Mouse (Mus musculus) forebrain, embryonic 13.5 days (tissue): ENCODE results near the gene Sytl4. TPM values are rescaled to one million over a fixed set of nuclear protein-coding genes. Genes with fewer than 3 reads are reported as not detected.

ENCODE experiments used
- ATAC-seq: fragments of 200-750 bp; cut with Nextera tagmentation; 2 replicates; pipeline ENCODE4 v1.8.0; 2017
- H3K27ac ChIP-seq: fragments of 300-500 bp; sonication (generic); 2 replicates; pipeline ENCODE4 v1.5.1; 2015; ENCODE audit warnings: inconsistent platforms, mild to moderate bottlenecking, moderate library complexity
- H3K27me3 ChIP-seq: fragments of 300-500 bp; sonication (generic); 2 replicates; pipeline ENCODE4 v1.6.1; 2015; ENCODE audit warnings: mild to moderate bottlenecking, inconsistent platforms
- H3K36me3 ChIP-seq: fragments of 300-500 bp; sonication (generic); 2 replicates; pipeline ENCODE4 v1.6.1; 2015; ENCODE audit warnings: mild to moderate bottlenecking, inconsistent platforms; ENCODE audit not compliant: poor library complexity, severe bottlenecking
- H3K4me1 ChIP-seq: fragments of 300-500 bp; sonication (generic); 2 replicates; pipeline ENCODE4 v1.6.1; 2015; ENCODE audit warnings: inconsistent platforms
- H3K4me2 ChIP-seq: fragments of 300-500 bp; sonication (generic); 2 replicates; pipeline ENCODE4 v1.6.1; 2015; ENCODE audit warnings: inconsistent platforms, mild to moderate bottlenecking, moderate library complexity
- H3K4me3 ChIP-seq: fragments of 300-500 bp; sonication (generic); 2 replicates; pipeline ENCODE4 v1.5.1; 2015; ENCODE audit warnings: mild to moderate bottlenecking, inconsistent platforms
- H3K9ac ChIP-seq: fragments of 300-500 bp; sonication (generic); 2 replicates; pipeline ENCODE4 v1.6.1; 2015; ENCODE audit warnings: mild to moderate bottlenecking, inconsistent platforms
- H3K9me3 ChIP-seq: fragments of 300-500 bp; sonication (generic); replicated peaks from 2 replicates; pipeline ENCODE4 v1.6.1; 2016; ENCODE audit warnings: inconsistent platforms
- WGBS: fragments of 180-500 bp; shearing (Covaris S2); methylation state at CpG from one replicate; pipeline ENCODE4 v1.1.7; 2015; 5-methylcytosine and 5-hydroxymethylcytosine counted together
- polyA plus RNA-seq: library from polyadenylated mRNA; unstranded; fragments of >200 nt; fragmentation: Nextera tagmentation; extraction: Ambion mirVana; gene quantifications from 2 replicates; pipeline ENCODE4 v1.2.1, GENCODE M21; 2015

Gene Sytl4
- polyA plus RNA-seq, 1 experiment from 2014 or later, result 0.79 TPM

DNA sequence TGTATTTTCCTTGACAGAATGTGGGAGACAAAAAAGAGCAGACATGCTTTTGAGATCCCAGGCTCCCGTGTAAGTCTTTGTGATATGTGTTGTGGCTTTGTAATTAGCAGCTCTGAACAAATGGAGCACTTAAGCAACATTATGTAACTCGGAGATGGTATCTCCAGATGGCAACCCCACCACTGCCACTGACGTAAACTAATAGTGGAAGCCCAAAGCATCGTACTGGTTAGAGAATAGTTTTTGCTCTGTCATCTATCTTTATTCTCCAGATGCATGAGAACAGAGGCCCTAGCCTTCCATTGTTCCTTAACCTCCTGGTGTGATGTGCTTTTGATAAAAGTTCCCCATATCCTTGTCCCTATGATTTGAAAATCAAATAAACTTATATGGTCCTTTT lies 60.4 kb downstream of the Sytl4 start:
- Histone ChIP-seq H3K4me2 (no peak overlapping the region), H3K27me3 (no peaks in the 10 kb centered on the region), H3K27ac (no peak overlapping the region), H3K4me1 (no peaks in the 10 kb centered on the region), H3K9me3 (no peaks in the 10 kb centered on the region), H3K36me3 (no peaks in the 10 kb centered on the region), H3K4me3 (no peak overlapping the region), H3K9ac (no peak overlapping the region)
- 64% methylated on average over 4 of the region's 4 CpGs for WGBS
- ATAC-seq, result no peak

DNA sequence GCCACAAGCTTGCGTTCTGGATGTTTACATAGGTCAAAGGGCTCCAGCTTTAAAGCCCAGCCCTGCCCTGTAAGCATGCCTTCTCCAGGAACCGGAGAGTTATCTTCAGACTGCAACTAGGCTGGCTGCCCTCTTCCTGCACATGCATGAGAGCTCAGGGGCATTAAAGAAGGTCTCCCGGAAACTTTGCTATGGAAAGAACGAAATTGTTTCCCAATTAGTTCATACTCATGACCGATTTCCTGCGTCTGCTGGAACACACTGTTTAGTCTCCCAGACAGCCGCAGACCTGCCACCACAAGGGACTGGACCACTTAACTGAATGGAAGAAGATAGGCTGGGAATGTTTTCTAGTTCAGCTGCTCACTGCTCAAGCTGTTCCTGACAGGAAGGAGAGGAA lies 67.4 kb downstream of the Sytl4 start:
- Histone ChIP-seq H3K4me1 (no peaks in the 10 kb centered on the region), H3K36me3 (no peaks in the 10 kb centered on the region), H3K9ac (no peak overlapping the region), H3K27ac (no peak overlapping the region), H3K4me2 (no peak overlapping the region), H3K4me3 (no peak overlapping the region), H3K9me3 (no peaks in the 10 kb centered on the region), H3K27me3 (no peaks in the 10 kb centered on the region)
- 69% methylated on average over 7 of the region's 7 CpGs for WGBS
- ATAC-seq, result no peak

DNA sequence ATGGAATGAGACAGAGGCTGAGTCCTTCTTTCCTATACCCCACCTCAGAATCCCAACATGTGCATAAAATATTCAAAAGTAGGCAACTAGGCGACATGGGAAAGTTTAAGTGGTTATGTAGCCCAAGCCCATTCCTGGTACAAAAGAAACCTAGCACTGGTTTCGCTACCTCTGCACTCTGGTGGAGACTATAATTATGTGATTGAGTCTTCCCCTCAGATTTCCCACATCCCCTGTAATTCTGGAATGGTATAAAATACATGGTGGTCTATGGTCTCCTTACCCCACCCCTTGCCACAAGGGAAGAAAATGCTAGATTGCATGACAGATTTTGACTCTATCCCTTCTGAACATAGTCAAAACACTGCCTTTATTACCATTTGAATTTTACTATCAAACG lies 68.6 kb downstream of the Sytl4 start:
- no peak overlapping the region for H3K9ac ChIP-seq
- 88% methylated on average over 3 of the region's 3 CpGs for WGBS
- H3K27ac ChIP-seq, result no peak overlapping the region
- H3K4me3 ChIP-seq, result no peak overlapping the region
- no peaks in the 10 kb centered on the region for H3K9me3 ChIP-seq
- no peak for ATAC-seq
- H3K4me1 ChIP-seq, result no peaks in the 10 kb centered on the region
- no peak overlapping the region for H3K4me2 ChIP-seq
- no peaks in the 10 kb centered on the region for H3K27me3 ChIP-seq
- H3K36me3 ChIP-seq, result no peaks in the 10 kb centered on the region

DNA sequence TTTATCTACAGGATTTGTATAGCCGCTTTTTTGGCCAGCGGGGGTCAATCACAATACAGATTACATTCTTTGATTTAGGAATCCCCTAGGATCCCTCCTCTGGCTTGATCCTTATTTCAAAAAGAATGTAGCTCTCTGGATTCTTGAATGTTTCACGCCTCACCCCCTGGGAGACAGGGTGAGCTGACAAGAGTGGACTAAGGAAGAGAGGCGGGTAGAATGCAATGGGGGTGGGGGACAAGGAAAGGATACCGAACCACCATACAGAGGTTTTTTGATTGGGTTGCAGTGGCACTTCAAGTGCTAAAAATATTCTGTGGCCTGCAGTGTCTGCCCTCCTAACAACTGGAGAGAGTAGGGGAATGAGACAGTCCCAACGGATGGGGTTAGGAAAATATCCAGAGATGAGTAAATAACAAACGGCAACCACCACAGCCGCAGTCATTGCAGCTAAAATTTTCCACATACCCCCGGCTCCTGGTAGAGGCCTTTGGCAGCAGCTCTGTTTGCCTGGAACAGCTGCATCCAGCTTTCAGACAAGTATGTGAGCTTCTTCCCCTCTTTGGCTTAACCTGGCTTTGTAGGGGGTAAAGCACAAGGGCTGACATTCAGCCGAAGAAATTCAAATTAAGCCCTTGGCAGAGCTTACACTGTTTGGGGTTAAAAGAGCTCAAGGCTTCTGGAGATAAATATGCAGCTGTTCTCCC lies 70.1 kb downstream of the Sytl4 start:
- no peaks in the 10 kb centered on the region for H3K27me3 ChIP-seq
- H3K9me3 ChIP-seq, result no peaks in the 10 kb centered on the region
- ATAC-seq, result no peak

DNA sequence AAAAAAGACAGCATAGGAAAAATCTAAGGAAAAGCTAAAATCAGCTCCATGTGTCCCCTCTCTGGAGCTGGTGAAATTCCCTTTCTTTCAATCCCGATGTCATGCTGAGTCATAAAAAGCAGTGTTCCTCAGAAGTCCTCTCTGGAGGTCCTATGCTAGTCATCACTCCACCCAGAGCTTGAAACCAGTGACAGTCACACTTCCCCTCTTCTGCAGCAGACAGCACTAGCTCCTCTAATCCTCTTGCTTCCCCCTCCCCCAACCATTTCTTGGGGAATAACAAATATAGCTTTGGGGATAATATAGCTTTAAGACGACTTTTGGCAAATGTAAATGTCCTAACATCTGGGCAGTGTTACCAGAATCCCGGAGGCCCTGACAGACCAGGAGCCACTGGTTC lies 73.4 kb downstream of the Sytl4 start, which contains the start of gene Srpx2:
Srpx2 (plus strand) TSS at position 166 of the 400 bp plus-strand sequence.
- H3K9me3 ChIP-seq, result no peaks in the 10 kb centered on the region
- WGBS, result 51% methylated on average over 3 of the region's 3 CpGs
- H3K27me3 ChIP-seq, result no peaks in the 10 kb centered on the region
- ATAC-seq, result no peak
- no peaks in the 10 kb centered on the region for H3K4me1 ChIP-seq
- H3K9ac ChIP-seq, result no peak within 1 kb of the TSS
- no peak within 1 kb of the TSS for H3K27ac ChIP-seq
- no peaks in the 10 kb centered on the region for H3K36me3 ChIP-seq
- H3K4me2 ChIP-seq, result no peak within 1 kb of the TSS
- H3K4me3 ChIP-seq, result no peak within 1 kb of the TSS

More for the DNA sequence above, 70.1 kb downstream of the Sytl4 start:
- no peaks in the 10 kb centered on the region for H3K4me1 ChIP-seq
- H3K4me2 ChIP-seq, result no peak overlapping the region
- H3K27ac ChIP-seq, result no peak overlapping the region
- H3K36me3 ChIP-seq, result no peaks in the 10 kb centered on the region
- H3K9ac ChIP-seq, result no peak overlapping the region
- 32% methylated on average over 10 of the region's 10 CpGs for WGBS
- H3K4me3 ChIP-seq, result no peak overlapping the region

DNA sequence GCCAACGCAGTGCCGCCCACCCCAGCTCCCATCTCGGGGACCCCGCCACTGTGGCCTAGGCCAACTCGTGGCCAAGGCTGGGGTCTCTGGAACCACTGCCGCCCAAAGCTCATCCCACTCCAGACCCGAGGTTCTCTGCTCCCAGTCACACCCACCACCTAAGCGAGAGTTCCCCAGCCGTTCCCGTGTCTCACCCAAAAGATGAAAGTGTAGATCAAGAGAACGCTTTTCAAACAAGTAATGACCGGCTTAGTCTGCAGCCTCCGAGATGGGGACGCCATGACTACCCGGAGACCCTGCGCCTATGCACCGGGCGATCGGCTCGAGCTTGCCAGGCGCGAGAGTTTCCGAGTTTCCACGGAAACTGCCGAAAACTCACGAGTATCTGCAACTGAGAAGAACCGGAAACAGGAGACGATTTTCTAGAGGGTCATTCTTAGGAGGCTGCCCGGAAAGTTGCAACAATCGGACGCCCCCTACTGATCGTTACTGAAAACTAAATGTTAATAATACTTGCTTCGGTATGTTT lies 83.5 kb downstream of the Sytl4 start, which contains the start of gene Tspan6:
Tspan6 (minus strand) TSS at position 416 of the 529 bp plus-strand sequence.
- H3K9me3 ChIP-seq, result no peaks in the 10 kb centered on the region
- WGBS, result 21% methylated on average over 33 of the region's 33 CpGs
- peak; percentile 98 for ATAC-seq

DNA sequence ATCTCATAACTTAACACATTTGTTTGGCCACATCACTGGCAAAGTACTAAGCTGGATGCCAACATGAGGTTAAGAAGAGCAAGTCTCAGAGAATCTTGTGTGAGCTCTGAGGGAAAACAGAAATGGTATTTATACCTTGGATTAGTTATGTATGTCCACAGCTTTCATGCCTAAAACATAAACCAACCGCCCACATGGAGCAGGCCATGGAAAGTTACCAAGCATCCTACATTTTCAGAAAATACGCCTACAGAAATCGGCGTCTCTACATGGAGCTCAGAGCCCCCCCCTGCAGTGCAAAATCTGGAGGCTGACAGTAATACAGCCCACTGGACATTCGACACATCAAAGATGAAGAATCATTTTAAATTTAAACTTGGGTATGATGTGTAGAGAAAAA lies 93.5 kb downstream of the Sytl4 start:
- Histone ChIP-seq H3K4me1 (no peaks in the 10 kb centered on the region), H3K9ac (no peak overlapping the region), H3K4me3 (no peak overlapping the region), H3K4me2 (no peak overlapping the region), H3K9me3 (no peaks in the 10 kb centered on the region), H3K27ac (no peak overlapping the region), H3K36me3 (peaks cover 21% of the 10 kb centered on the region), H3K27me3 (no peaks in the 10 kb centered on the region)
- no peak for ATAC-seq
- 89% methylated on average over 5 of the region's 5 CpGs for WGBS

More for the DNA sequence above, 83.5 kb downstream of the Sytl4 start, which contains the start of gene Tspan6:
- Histone ChIP-seq H3K9ac (peak within 1 kb of the TSS; percentile 79), H3K4me3 (peak within 1 kb of the TSS; percentile 54), H3K36me3 (peaks cover 21% of the 10 kb centered on the region), H3K27me3 (no peaks in the 10 kb centered on the region), H3K27ac (peak within 1 kb of the TSS; percentile 35), H3K4me2 (peak within 1 kb of the TSS; percentile 59), H3K4me1 (no peaks in the 10 kb centered on the region)

DNA sequence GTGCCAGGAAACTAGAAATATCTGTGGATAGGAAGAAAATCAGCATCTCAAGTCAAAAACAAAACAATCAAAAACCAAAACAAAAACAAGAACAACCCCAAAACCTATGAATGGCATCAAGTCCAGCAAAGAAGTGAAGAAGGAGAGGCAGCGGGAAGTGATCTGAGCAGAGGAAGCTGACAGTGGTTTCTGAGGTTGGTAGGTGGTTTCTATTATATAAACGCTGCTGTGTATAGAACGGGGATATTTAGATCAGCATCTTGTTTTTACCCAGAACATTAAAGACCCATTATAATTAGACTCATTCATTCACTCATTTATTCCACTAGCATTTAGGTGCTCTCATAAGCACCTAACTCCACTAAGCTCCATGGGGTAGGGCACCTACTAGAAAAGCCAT lies 94.3 kb downstream of the Sytl4 start:
- H3K27ac ChIP-seq, result no peak overlapping the region
- no peak overlapping the region for H3K4me2 ChIP-seq
- H3K4me1 ChIP-seq, result no peaks in the 10 kb centered on the region
- no peak overlapping the region for H3K4me3 ChIP-seq
- no peak overlapping the region for H3K9ac ChIP-seq
- no peaks in the 10 kb centered on the region for H3K27me3 ChIP-seq
- WGBS, result 93% methylated on average over 3 of the region's 3 CpGs
- peaks cover 20% of the 10 kb centered on the region for H3K36me3 ChIP-seq
- no peaks in the 10 kb centered on the region for H3K9me3 ChIP-seq
- ATAC-seq, result no peak

Other genes starting within 250 kb of the Sytl4 start
- gene Tnmd, start 130.8 kb downstream of the Sytl4 start, polyA plus RNA-seq, result 0.18 and 0.32 TPM in 2 replicates
- gene Tspan6, start 83.4 kb downstream of the Sytl4 start, polyA plus RNA-seq, result 229 and 245 TPM in 2 replicates
- 0.21 and 0.32 TPM in 2 replicates for gene Srpx2, start 73.4 kb downstream of the Sytl4 start, polyA plus RNA-seq
- gene Cstf2, start 77.4 kb upstream of the Sytl4 start, polyA plus RNA-seq, result 59.8 and 68.3 TPM in 2 replicates
- 0.09 and 0.11 TPM in 2 replicates for gene Xkrx, start 180.3 kb upstream of the Sytl4 start, polyA plus RNA-seq
- not detected in 2 replicates for gene Arl13a, start 205.7 kb upstream of the Sytl4 start, polyA plus RNA-seq
- 0.08 and 0.21 TPM in 2 replicates for gene Nox1, start 240.1 kb upstream of the Sytl4 start, polyA plus RNA-seq